Mouse (Mus musculus) adrenal gland, postnatal 4 days (tissue): Measurements from ENCODE around the gene Foxd1. TPM values are rescaled to one million over a fixed set of nuclear protein-coding genes. Genes with fewer than 3 reads are reported as not detected.

Experiments used
- DNase-seq, 2 experiments: peaks; one replicate each; pipeline ENCODE4 v3.0.0; 2021 to 2022; ENCODE audit warnings: low spot score in 2 of 2, mixed read lengths in 2 of 2
- total RNA-seq, 2 experiments: library from RNA; stranded (reverse); gene quantifications; 2 replicates each; pipeline ENCODE4 v1.2.3; 2021

The Foxd1 gene
- total RNA-seq, 2 experiments from 2014 or later: 2.3 to 3.7 TPM

DNA sequence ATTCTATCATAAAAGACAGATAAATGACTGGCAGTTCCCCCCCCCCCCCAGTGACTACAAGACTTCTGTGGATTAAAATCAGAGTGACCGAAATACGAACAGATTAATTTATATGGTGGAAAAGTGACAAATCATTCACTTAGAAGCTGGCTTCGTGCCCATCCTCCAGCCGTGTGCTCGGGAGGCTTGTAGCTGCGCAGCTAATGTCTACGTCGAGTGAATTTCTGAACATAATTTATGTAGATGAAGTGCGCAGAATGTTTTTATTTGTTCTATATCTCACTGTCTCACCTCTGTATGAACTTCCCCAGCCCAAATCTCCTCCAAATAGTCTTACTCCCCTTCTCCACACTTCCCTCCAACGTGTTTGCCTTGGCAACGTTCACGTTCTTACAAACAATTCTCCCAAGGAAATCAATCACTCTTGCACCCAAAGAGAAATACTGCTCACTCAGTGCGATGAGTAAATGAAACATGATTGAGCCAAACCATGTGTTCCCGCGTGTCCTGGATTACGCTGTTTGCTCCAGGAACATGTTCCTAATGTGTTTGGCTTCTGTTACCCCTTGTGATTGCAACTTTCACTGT is 30.0 kb downstream of the Foxd1 start:
- no peak for DNase-seq

DNA sequence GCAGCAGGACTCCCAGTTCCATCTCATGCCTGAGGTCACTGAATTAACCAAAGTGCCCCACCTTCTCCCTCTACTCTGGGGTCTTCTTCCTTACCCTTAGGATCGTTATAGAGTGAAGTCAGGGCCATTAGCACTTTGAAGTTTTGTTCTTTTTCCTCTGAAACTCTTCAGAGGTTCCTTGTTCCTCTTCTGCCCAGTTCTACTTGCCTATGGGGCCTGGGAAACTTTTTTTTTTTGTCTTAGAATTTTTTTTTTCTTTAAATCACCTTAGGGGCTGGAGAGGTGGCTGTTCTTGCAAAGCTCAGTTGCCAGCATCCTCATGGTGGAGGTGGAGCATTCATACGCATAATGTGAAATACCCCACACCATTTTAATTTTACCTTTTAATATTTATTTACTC is 31.8 kb downstream of the Foxd1 start:
- no peak for DNase-seq

DNA sequence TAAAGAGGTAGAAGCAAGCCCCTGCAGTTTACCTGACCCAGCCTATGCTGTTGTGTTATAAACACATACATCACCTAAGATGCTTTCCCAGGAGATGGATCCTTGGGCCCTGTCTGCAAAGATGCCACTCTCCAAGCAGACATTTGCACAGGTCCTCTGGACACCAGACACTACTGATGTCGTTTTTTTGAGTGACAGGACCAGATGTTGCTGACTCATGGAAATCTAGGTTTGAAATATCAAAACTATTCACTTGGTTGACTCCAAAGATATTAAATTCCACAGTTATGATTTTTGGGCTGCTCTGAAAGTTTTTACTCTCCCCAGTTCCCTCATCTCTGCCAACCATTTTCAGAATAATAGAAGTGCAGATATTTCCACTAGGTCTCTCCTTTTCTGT is 35.0 kb downstream of the Foxd1 start:
- DNase-seq: no peak

DNA sequence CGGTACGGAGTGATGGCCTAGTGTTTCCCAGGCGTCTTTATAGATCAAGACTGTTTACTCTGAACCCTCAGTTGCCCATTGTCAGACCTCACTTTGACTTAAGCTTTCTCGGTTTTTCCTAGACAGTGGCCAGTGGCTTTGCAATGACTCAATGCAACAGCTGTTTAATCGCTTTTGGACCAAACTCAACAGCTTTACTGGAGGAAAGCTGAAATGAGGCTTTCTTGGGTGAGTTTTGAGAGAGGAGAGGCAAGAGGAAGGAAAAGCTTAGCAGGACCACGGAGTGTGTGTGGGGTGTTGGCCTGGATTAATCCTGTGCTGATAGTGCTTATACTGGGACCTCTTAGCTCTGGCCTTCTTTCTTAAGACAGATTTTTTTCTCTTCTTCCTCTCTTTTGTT is 36.3 kb downstream of the Foxd1 start:
- no peak for DNase-seq

DNA sequence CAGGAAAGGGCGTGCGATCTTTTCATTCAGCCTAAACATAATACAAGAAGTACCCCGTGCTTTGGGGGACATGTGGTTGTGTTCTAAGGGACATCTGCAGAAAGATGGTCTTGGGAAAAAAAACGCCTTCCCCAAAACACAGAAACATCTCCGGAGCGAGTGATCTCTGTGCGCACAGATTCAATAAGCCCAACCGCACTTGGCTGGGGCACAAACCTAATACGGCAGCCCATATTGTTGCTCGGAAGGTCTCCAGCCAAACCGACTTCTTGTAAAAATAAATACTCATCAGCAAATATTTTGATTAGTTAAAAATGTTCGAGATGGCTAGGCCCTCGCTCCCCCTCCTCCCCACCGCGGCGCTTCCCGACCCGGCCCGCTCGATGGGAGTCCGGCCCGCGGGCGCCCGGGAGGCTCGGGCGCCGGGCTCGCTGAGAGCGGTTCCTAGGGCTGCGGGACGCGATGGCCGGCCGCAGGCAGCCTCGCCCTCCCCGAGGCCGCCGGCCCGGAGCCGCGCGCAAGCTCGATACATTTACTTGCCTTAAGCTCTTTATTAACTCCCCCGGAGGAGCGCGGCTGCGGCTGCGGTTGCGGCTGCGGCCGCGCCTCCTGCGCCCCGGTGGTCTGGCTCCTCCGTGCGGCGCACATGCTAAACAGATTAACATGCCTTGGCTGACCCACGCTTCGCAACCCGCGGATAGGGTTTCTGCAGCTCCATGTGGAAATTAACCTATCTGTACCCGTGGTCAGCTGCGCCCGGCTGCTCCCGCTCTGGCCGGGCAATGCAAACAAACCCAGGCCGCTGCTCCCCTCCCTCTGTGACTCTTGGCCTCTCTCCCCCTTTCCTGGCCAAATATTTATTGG is 37.0 kb downstream of the Foxd1 start:
- no peak for DNase-seq

DNA sequence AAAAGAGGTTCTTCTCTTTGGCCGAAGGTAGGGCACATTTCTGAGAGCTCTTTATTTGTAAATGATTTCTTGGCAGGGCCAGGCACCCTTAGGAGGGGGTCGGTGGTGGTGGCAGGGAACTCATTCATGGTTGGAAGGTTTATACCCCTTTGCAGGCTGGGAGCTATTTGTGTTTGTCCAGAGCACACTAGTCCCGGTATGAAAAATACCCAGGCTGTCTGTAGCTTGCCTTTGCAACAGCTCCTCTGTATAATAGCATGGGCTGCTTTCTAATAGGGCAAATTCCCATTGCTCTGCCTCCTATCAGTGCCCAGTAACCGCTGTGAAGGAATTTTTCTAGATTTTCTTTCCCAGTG is 37.6 kb downstream of the Foxd1 start:
- DNase-seq: no peak

DNA sequence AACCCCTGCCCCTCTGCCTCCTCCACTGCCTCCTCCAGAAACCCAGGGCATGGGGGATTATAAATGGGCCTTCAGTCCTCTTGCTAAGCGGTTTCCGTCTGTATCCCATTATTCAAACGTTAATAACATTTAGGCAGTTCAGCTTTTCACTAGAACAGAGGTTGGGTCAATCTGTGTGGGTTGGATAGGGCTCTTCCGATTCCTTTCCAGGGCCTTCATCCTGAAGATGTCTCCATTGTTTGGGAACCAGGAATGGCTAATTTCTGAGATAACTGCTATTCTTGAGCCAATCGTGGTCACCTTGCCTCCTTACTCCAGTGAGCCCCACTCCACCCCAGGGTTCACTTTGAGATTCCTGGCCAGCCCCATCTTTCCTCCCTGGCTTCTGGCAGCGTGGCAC is 38.0 kb downstream of the Foxd1 start:
- DNase-seq: no peak

DNA sequence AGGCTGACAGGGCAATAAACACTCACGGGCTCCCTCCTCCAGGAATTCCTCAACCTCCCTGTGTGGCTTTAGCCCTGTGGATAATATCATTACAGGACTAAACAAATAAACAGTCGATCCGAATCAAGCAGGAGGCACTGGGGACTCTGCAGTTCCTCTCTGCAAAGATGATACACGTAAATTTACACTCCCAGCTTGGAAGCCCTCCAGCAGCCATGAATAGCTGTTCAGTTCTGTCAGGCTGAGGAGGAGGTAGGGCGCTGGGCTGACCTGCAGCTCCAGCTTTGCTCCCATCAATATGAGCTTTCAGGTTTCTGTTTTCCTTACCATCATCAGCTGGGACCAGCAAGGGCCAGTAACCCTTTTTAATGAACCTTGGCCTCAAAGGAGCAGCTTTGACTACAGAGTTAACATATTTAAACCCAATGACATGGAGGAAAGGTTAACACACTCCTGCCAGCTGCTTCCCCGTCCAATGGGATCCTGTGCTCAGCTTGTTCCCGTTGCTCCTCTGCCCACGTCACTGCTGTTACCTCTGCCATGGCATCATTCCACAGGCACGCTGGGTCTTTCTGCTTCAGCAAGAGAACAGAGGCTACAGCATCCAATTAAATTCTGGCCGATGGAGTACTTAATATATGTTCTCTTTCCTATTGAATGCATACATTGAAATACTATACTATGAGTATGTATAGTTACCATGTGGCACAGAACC is 39.5 kb downstream of the Foxd1 start:
- DNase-seq: no peak

Other genes starting within 250 kb of the Foxd1 start
- 10 to 100 TPM; 31.2 to 47.6 TPM for gene Arhgef28, start 147.8 kb upstream of the Foxd1 start, total RNA-seq
- 10 to 100 TPM; 26.0 to 29.6 TPM for gene Utp15, start 91.2 kb upstream of the Foxd1 start, total RNA-seq
- 10 to 100 TPM; 35.3 to 36.2 TPM for gene Ankra2, start 91.2 kb upstream of the Foxd1 start, total RNA-seq
- gene Gm21976, start 74.4 kb upstream of the Foxd1 start, total RNA-seq: not detected
- gene Btf3, start 37.2 kb upstream of the Foxd1 start, total RNA-seq: 100 to 1,000 TPM; 464 TPM
- gene Gm10320, start 137.8 kb downstream of the Foxd1 start, total RNA-seq: under 1 TPM in 1 of 2 experiments, not detected in 1; 0.68 TPM